Mouse (Mus musculus) kidney, embryonic 14.5 days (tissue): Measurements from ENCODE around the gene Ormdl1. TPM values are rescaled to one million over a fixed set of nuclear protein-coding genes. Genes with fewer than 3 reads are reported as not detected.
"Not testable (repeated sequence)": the region's sequence is repeated elsewhere in the genome, so short reads cannot be mapped to it uniquely, and the experiment has no call there.

Source experiments
- ATAC-seq: fragments of 200-750 bp; cut with Nextera tagmentation; 2 replicates; pipeline ENCODE4 v1.8.0; 2017; ENCODE audit warnings: moderate number of reproducible peaks, mild to moderate bottlenecking, moderate TSS enrichment, moderate library complexity; ENCODE audit not compliant: low FRiP score, low TSS enrichment
- H3K27ac ChIP-seq: fragments of 300-500 bp; sonication (generic); 2 replicates; pipeline ENCODE4 v1.5.1; 2014; ENCODE audit warnings: low read depth, mild to moderate bottlenecking, low read length, moderate library complexity, mixed read lengths
- H3K27me3 ChIP-seq: fragments of 300-500 bp; sonication (generic); 2 replicates; pipeline ENCODE4 v1.6.1; 2014; ENCODE audit warnings: mild to moderate bottlenecking, low read length; ENCODE audit not compliant: control insufficient read depth, insufficient read depth
- H3K36me3 ChIP-seq: fragments of 300-500 bp; sonication (generic); 2 replicates; pipeline ENCODE4 v1.6.1; 2014; ENCODE audit warnings: low read length, mixed read lengths; ENCODE audit not compliant: control insufficient read depth, insufficient read depth
- H3K4me1 ChIP-seq: fragments of 300-500 bp; sonication (generic); 2 replicates; pipeline ENCODE4 v1.6.1; 2014; ENCODE audit warnings: low read length, mixed read lengths; ENCODE audit not compliant: control insufficient read depth, insufficient read depth
- H3K4me2 ChIP-seq: fragments of 300-500 bp; sonication (generic); replicated peaks from 2 replicates; pipeline ENCODE4 v1.6.1; 2014; ENCODE audit warnings: low read depth, mild to moderate bottlenecking, low read length
- H3K4me3 ChIP-seq: fragments of 300-500 bp; sonication (generic); 2 replicates; pipeline ENCODE4 v1.5.1; 2014; ENCODE audit warnings: mild to moderate bottlenecking, low read length
- H3K9ac ChIP-seq: fragments of 300-500 bp; sonication (generic); 2 replicates; pipeline ENCODE4 v1.6.1; 2014; ENCODE audit warnings: low read depth, mild to moderate bottlenecking, low read length, moderate library complexity
- H3K9me3 ChIP-seq: fragments of 300-500 bp; sonication (generic); 2 replicates; pipeline ENCODE4 v1.6.1; 2016; ENCODE audit warnings: low read length; ENCODE audit not compliant: control insufficient read depth
- WGBS: fragments of 180-500 bp; shearing (Covaris S2); extraction: QIAGEN DNeasy Blood & Tissue Kit; methylation state at CpG from one replicate; pipeline ENCODE4 v1.1.7; 2014; 5-methylcytosine and 5-hydroxymethylcytosine counted together
- polyA plus RNA-seq: library from polyadenylated mRNA; unstranded; fragments of >200 nt; fragmentation: Nextera tagmentation; extraction: Ambion mirVana; gene quantifications from 2 replicates; pipeline ENCODE4 v1.2.1, GENCODE M21; 2014

Ormdl1 gene
- 48.7 and 54.2 TPM in 2 replicates for polyA plus RNA-seq

GRCm38 (mm10) chr1:53296581-53297383 lies at the start of gene Ormdl1, which contains the start of the genes Pms1 and Gm28778:
Ormdl1 (plus strand) TSS chr1:53297095.
Pms1 (minus strand) TSS chr1:53297018.
Gm28778 (plus strand) TSS chr1:53297111.
- Histone ChIP-seq H3K4me1 (no peaks in the 10 kb centered on the region), H3K9ac (peak within 1 kb of the TSS; percentile 84), H3K27ac (peak within 1 kb of the TSS; percentile 77), H3K36me3 (peaks cover 4% of the 10 kb centered on the region; the same call in 1 of the 2 replicates), H3K27me3 (no peaks in the 10 kb centered on the region), H3K4me2 (peak within 1 kb of the TSS; percentile 60), H3K4me3 (peak within 1 kb of the TSS; percentile 85), H3K9me3 (no peaks in the 10 kb centered on the region)
- peak; percentile 100 for ATAC-seq
- WGBS = under 1% methylated on average over 66 of the region's 66 CpGs

- H3K4me3 ChIP-seq, H3K27me3 ChIP-seq, H3K4me1 ChIP-seq, ATAC-seq, H3K36me3 ChIP-seq, H3K9ac ChIP-seq, H3K27ac ChIP-seq, H3K9me3 ChIP-seq, H3K4me2 ChIP-seq: not testable (repeated sequence)
These were observed 31.8 kb upstream of the Ormdl1 start for GRCm38 (mm10) chr1:53264958-53265612.

- H3K4me2 ChIP-seq = no peak overlapping the region
- H3K9ac ChIP-seq = no peak overlapping the region
- ATAC-seq = no peak
- no peak overlapping the region for H3K4me3 ChIP-seq
- H3K27me3 ChIP-seq = no peaks in the 10 kb centered on the region
- no peaks in the 10 kb centered on the region for H3K36me3 ChIP-seq
- no peaks in the 10 kb centered on the region for H3K9me3 ChIP-seq
- no peaks in the 10 kb centered on the region for H3K4me1 ChIP-seq
- 85% methylated on average over 3 of the region's 3 CpGs for WGBS
- no peak overlapping the region for H3K27ac ChIP-seq
These were observed 27.0 kb upstream of the Ormdl1 start for GRCm38 (mm10) chr1:53269901-53270300.

GRCm38 (mm10) chr1:53272646-53273045 lies 24.2 kb upstream of the Ormdl1 start:
- Histone ChIP-seq H3K4me3 (no peak overlapping the region), H3K27me3 (no peaks in the 10 kb centered on the region), H3K4me1 (no peaks in the 10 kb centered on the region), H3K36me3 (no peaks in the 10 kb centered on the region), H3K27ac (no peak overlapping the region), H3K4me2 (no peak overlapping the region), H3K9ac (no peak overlapping the region), H3K9me3 (no peaks in the 10 kb centered on the region)
- no peak for ATAC-seq

GRCm38 (mm10) chr1:53291197-53291596 lies 5.7 kb upstream of the Ormdl1 start:
- H3K4me2 ChIP-seq = no peak overlapping the region
- H3K9ac ChIP-seq = no peak overlapping the region
- ATAC-seq = no peak
- no peaks in the 10 kb centered on the region for H3K27me3 ChIP-seq
- H3K4me1 ChIP-seq = no peaks in the 10 kb centered on the region
- 92% methylated on average over 3 of the region's 3 CpGs for WGBS
- no peaks in the 10 kb centered on the region for H3K9me3 ChIP-seq
- no peak overlapping the region for H3K27ac ChIP-seq
- no peak overlapping the region for H3K4me3 ChIP-seq
- H3K36me3 ChIP-seq = 0 out of 2 replicates have a peak, but pooled peaks cover 2% of the 10 kb centered on the region

- no peak for ATAC-seq
- Histone ChIP-seq H3K4me3 (no peak overlapping the region), H3K9me3 (no peaks in the 10 kb centered on the region), H3K27ac (no peak overlapping the region), H3K4me1 (no peaks in the 10 kb centered on the region), H3K9ac (no peak overlapping the region), H3K36me3 (peaks cover 9% of the 10 kb centered on the region; the same call in 1 of the 2 replicates), H3K4me2 (no peak overlapping the region), H3K27me3 (no peaks in the 10 kb centered on the region)
- whole genome bisulfite sequencing = 89% methylated on average over 4 of the region's 4 CpGs
These were observed 3.6 kb downstream of the Ormdl1 start for GRCm38 (mm10) chr1:53300506-53300905.

GRCm38 (mm10) chr1:53312989-53313967 lies 16.4 kb downstream of the Ormdl1 start, which contains the start of gene Osgepl1:
Osgepl1 (plus strand) TSS chr1:53313624.
- Histone ChIP-seq H3K27ac (peak within 1 kb of the TSS; percentile 89), H3K4me2 (peak within 1 kb of the TSS; percentile 69), H3K4me1 (no peaks in the 10 kb centered on the region), H3K9me3 (no peaks in the 10 kb centered on the region), H3K36me3 (peaks cover 15% of the 10 kb centered on the region), H3K27me3 (no peaks in the 10 kb centered on the region), H3K4me3 (peak within 1 kb of the TSS; percentile 67), H3K9ac (peak within 1 kb of the TSS; percentile 73)
- peak; percentile 98 for ATAC-seq
- 2% methylated on average over 27 of the region's 27 CpGs for whole genome bisulfite sequencing

- peaks cover 26% of the 10 kb centered on the region for H3K36me3 ChIP-seq
- no peaks in the 10 kb centered on the region for H3K9me3 ChIP-seq
- no peak overlapping the region for H3K4me3 ChIP-seq
- no peak overlapping the region for H3K4me2 ChIP-seq
- no peaks in the 10 kb centered on the region for H3K4me1 ChIP-seq
- WGBS = 96% methylated on average over 4 of the region's 4 CpGs
- no peak overlapping the region for H3K27ac ChIP-seq
- H3K27me3 ChIP-seq = no peaks in the 10 kb centered on the region
- no peak for ATAC-seq
- no peak overlapping the region for H3K9ac ChIP-seq
These were observed 24.9 kb downstream of the Ormdl1 start for GRCm38 (mm10) chr1:53321662-53322344.
